Mouse (Mus musculus): Measurements from ENCODE around the gene Rad23a. TPM values are rescaled to one million over a fixed set of nuclear protein-coding genes. Genes with fewer than 3 reads are reported as not detected.
"Not testable (repeated sequence)": the region's sequence is repeated elsewhere in the genome, so short reads cannot be mapped to it uniquely, and the experiment has no call there.

The Rad23a gene
- polyA plus RNA-seq, 1 experiment from 2014 or later: 95.4 TPM

DNA sequence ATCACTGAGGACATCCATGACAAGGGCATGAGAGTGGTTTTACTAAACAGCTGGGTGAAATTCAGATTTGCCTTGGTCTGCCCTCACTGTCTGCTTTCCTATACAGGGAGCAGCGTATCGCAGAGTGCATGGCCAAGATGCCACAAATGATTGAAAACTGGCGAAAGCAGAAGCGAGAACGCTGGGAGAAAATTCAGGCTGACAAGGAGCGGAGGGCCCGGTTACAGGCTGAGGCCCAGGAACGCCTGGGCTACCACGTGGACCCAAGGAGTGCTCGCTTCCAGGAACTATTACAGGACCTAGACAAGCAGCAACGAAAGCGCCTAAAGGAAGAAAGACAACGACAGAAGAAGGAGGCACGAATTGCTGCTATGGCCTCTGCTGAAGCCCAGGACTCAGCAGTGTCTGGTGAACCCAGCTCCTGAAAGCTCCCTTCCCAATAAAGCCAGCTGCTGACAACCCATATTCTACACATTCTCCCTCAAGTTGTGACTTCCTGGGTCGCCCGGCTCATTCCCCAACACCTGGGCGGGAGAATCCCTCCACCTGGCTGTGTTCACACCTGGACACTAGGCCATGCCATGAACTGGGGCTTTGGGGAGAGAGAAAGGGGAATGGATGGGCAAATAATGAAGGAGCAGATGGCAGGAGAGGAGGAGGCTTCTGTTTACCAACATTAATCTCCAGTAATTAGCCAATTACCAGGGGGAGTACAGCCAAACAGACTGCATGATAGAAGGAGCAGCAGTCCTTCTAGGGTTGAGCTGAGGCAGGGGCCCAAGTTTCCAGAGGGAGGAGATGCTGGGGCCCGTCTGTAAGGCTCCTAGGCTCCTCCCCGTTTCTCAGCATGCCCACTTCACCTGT lies 6.2 kb downstream of the Rad23a start:
- no peak overlapping the region for H3K9ac ChIP-seq (ENCODE audit: low read depth, low read length)

DNA sequence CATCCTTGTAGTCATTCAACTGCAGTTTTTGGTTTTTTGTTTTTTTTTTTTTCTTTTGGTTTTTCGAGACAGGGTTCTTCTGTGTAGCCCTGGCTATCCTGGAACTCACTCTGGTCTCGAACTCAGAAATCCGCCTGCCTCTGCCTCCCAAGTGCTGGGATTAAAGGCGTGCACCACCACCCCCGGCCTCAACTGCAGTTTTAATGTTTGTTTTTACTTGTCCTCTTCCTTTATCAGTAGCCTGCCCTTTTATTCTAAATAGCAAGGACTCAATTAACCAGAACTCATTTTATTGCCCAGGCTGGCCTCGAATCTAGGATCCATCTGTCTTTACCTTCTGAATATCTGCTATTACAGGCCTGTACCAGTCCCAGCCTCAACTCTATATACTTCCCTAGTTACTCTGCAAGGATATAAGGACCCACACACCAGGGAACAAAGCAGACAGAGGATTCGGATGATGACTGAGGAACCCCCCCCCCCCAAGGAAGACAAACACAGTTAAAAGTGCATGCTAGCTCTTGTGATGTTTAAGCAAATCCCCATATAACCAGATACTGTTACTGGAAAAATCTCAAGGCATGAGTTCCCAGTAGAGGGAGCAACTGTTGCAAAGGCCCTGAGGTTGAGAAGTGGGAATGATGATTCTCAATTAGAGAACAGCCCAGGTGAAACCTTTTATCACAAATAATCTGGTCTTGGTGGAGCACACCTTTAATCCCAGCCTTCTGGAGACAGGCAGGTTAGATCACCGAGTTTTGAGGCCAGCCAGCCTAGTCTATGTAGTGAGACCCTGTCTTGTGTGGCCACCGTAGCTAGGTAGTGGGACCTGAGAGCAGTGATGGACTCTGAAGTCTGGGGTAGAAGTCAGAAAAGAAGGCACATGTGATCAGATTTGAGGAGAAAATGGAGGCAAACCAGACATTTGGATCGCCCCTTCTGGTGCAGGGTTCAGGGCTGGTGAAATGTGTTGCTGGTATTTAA lies 7.4 kb downstream of the Rad23a start:
- Histone ChIP-seq H3K27me3 (replicated peaks; ENCODE audit: control insufficient read depth, insufficient read depth, low read length) (no peaks in the 10 kb centered on the region), H3K27ac (ENCODE audit: low read depth, low read length) (peak overlapping the region; percentile 94), H3K4me1 (ENCODE audit: control insufficient read depth, insufficient read depth, low read depth, low read length) (peaks cover 28% of the 10 kb centered on the region), H3K9ac (ENCODE audit: low read depth, low read length) (peak overlapping the region; percentile 97), H3K9me3 (ENCODE audit: control insufficient read depth, low read length) (no peaks in the 10 kb centered on the region), H3K36me3 (ENCODE audit: control insufficient read depth, insufficient read depth, low read length) (peaks cover 29% of the 10 kb centered on the region), H3K4me3 (ENCODE audit: low read length) (peak overlapping the region; percentile 82), H3K4me2 (ENCODE audit: low read length) (peak overlapping the region; percentile 64)
- no peak for ATAC-seq
- WGBS: 72% methylated on average over 10 of the region's 10 CpGs

More for the DNA sequence above, 6.2 kb downstream of the Rad23a start:
- H3K36me3 ChIP-seq (ENCODE audit: control insufficient read depth, insufficient read depth, low read length): peaks cover 34% of the 10 kb centered on the region
- peak overlapping the region; percentile 75 for H3K27ac ChIP-seq (ENCODE audit: low read depth, low read length)
- no peaks in the 10 kb centered on the region for H3K9me3 ChIP-seq (ENCODE audit: control insufficient read depth, low read length)
- H3K4me1 ChIP-seq (ENCODE audit: control insufficient read depth, insufficient read depth, low read depth, low read length): peaks cover 30% of the 10 kb centered on the region
- ATAC-seq: peak; percentile 45
- 73% methylated on average over 19 of the region's 19 CpGs for WGBS
- no peak overlapping the region for H3K4me3 ChIP-seq (ENCODE audit: low read length)
- H3K4me2 ChIP-seq (ENCODE audit: low read length): no peak overlapping the region; the same call in 1 of the 2 replicates
- no peaks in the 10 kb centered on the region for H3K27me3 ChIP-seq (replicated peaks; ENCODE audit: control insufficient read depth, insufficient read depth, low read length)

DNA sequence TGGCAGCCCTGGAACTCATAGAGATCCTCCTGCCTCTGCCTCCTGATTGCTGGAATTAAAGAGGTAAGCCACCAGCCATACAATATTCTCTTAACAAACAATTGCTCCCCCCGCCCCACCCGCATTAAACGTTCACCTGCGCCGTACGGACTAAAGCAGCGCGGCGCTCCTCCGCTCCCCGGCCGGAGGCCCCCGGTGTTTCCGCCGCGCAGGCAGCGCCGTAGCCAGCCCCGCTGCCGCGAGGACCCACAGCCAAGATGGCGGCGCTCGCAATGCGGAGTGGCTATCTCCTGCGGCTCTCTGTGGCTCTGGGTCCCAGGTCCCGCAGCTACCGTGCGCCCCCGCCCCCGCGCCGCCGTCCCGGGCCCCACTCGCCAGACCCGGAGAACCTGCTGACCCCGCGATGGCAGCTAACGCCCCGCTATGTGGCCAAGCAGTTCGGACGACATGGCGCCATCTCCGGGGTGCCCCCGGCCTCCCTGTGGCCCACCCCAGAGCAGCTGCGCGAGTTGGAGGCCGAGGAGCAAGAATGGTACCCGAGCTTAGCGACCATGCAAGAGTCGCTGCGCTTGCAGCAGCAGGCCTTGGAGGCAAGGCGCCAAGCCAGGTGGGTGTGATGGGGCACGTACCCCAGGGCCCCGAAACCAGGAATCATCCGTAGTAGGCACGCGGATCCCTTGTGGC lies 8.3 kb downstream of the Rad23a start:
- Histone ChIP-seq H3K27ac (ENCODE audit: low read depth, low read length) (peak overlapping the region; percentile 94), H3K36me3 (ENCODE audit: control insufficient read depth, insufficient read depth, low read length) (peaks cover 21% of the 10 kb centered on the region), H3K27me3 (replicated peaks; ENCODE audit: control insufficient read depth, insufficient read depth, low read length) (no peaks in the 10 kb centered on the region), H3K4me2 (ENCODE audit: low read length) (peak overlapping the region; percentile 64), H3K9me3 (ENCODE audit: control insufficient read depth, low read length) (no peaks in the 10 kb centered on the region), H3K9ac (ENCODE audit: low read depth, low read length) (peak overlapping the region; percentile 97), H3K4me3 (ENCODE audit: low read length) (peak overlapping the region; percentile 82), H3K4me1 (ENCODE audit: control insufficient read depth, insufficient read depth, low read depth, low read length) (peaks cover 25% of the 10 kb centered on the region)
- ATAC-seq: peak; percentile 76
- WGBS: under 1% methylated on average over 59 of the region's 59 CpGs

DNA sequence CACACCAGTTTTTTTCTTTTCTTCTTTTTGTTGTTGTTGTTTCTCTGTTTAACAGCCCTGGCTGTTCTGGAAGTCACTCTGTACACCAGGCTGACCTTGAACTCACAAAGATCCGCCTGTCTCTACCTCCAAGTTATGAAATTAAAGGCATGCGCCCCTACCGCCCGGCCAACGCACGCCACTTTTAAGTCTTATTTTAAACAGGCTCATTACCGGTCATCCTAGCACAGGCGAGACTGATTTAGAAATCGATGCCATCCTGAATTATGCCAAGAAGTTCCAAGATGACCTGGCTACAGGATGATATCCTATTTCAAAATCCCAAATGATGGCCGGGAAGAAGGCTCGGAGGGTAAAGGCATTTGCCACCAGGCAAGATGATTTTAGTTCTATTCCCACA lies 9.0 kb downstream of the Rad23a start, which contains the start of gene Gadd45gip1:
TSS of gene Gadd45gip1 (plus strand) at position 33 of the 400 bp plus-strand sequence.
- Histone ChIP-seq H3K27ac (ENCODE audit: low read depth, low read length) (peak within 1 kb of the TSS; percentile 94), H3K9ac (ENCODE audit: low read depth, low read length) (peak within 1 kb of the TSS; percentile 97), H3K4me1 (ENCODE audit: control insufficient read depth, insufficient read depth, low read depth, low read length) (peaks cover 24% of the 10 kb centered on the region), H3K27me3 (replicated peaks; ENCODE audit: control insufficient read depth, insufficient read depth, low read length) (no peaks in the 10 kb centered on the region), H3K9me3 (ENCODE audit: control insufficient read depth, low read length) (no peaks in the 10 kb centered on the region), H3K4me2 (ENCODE audit: low read length) (peak within 1 kb of the TSS; percentile 64), H3K4me3 (ENCODE audit: low read length) (peak within 1 kb of the TSS; percentile 82), H3K36me3 (ENCODE audit: control insufficient read depth, insufficient read depth, low read length) (peaks cover 14% of the 10 kb centered on the region)
- ATAC-seq: no peak
- 86% methylated on average over 11 of the region's 11 CpGs for WGBS

DNA sequence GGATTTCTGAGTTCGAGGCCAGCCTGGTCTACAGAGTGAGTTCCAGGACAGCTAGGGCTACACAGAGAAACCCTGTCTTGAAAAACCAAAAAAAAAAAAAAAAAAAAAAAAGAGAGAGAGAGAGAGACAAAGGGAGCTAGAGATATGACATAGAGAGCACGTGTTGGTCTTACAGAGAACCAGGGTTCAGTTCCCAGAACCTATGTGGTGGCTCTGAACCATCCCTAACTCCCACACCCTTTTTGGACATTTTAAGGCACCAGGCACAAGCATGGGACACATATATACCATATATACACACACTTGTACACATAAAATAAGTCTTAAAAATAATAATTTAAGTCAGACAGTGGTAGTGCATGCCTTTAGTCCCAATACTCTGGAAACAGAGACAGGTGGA lies 13.9 kb downstream of the Rad23a start:
- not testable (repeated sequence) for H3K27me3 ChIP-seq (replicated peaks; ENCODE audit: control insufficient read depth, insufficient read depth, low read length); H3K4me3 ChIP-seq (ENCODE audit: low read length); H3K4me1 ChIP-seq (ENCODE audit: control insufficient read depth, insufficient read depth, low read depth, low read length); ATAC-seq; H3K9me3 ChIP-seq (ENCODE audit: control insufficient read depth, low read length); H3K36me3 ChIP-seq (ENCODE audit: control insufficient read depth, insufficient read depth, low read length); H3K9ac ChIP-seq (ENCODE audit: low read depth, low read length); H3K27ac ChIP-seq (ENCODE audit: low read depth, low read length); H3K4me2 ChIP-seq (ENCODE audit: low read length)
- WGBS: 96% methylated on average over 2 of the region's 2 CpGs

DNA sequence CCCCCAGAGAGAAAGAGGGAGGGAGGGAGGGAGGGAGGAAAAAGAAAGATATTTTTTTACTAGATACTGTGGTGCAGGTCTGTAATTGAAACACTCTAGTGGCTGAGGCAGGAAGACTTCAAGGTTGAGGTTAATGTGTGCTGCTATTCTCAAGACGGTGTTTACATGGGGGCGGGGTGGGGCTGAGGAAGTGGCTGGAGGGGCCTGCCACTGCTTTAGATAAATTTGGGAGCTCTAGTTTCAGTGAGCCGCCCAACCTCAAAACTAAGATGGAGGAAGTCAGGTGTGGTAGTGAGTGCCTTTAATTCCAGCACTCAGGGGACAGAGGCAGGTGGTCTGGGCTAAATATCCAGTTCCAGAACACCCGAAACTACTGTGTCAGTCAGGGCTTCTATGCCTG lies 14.8 kb downstream of the Rad23a start:
- H3K36me3 ChIP-seq (ENCODE audit: control insufficient read depth, insufficient read depth, low read length): no peaks in the 10 kb centered on the region
- WGBS: 86% methylated on average over 4 of the region's 4 CpGs
- no peak for ATAC-seq
- H3K4me1 ChIP-seq (ENCODE audit: control insufficient read depth, insufficient read depth, low read depth, low read length): peaks cover 4% of the 10 kb centered on the region
- H3K4me3 ChIP-seq (ENCODE audit: low read length): no peak overlapping the region
- H3K9ac ChIP-seq (ENCODE audit: low read depth, low read length): no peak overlapping the region
- no peaks in the 10 kb centered on the region for H3K27me3 ChIP-seq (replicated peaks; ENCODE audit: control insufficient read depth, insufficient read depth, low read length)
- no peak overlapping the region for H3K4me2 ChIP-seq (ENCODE audit: low read length)
- H3K9me3 ChIP-seq (ENCODE audit: control insufficient read depth, low read length): no peaks in the 10 kb centered on the region
- H3K27ac ChIP-seq (ENCODE audit: low read depth, low read length): no peak overlapping the region

DNA sequence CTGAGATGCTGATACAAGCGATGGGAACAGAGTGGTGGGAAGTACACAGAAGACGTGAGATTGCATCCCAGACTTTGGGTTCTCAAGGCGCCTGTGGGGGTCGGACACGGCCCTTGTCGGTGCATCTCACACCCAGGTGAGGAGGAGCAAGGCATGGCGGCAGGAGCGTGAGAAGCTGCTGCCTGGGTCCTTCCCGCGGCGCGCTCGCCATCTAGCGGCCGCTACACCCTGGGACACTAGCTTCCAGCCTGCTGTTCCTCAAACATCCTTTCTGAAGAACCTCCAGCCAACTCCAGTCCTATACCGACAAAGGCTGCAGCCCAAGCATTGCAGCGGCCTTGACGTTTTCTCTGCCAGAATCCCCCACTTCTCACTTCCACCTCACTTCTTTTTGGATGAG lies 16.8 kb downstream of the Rad23a start:
- Histone ChIP-seq H3K4me1 (ENCODE audit: control insufficient read depth, insufficient read depth, low read depth, low read length) (peaks cover 4% of the 10 kb centered on the region), H3K36me3 (ENCODE audit: control insufficient read depth, insufficient read depth, low read length) (no peaks in the 10 kb centered on the region), H3K9me3 (ENCODE audit: control insufficient read depth, low read length) (no peaks in the 10 kb centered on the region), H3K27me3 (replicated peaks; ENCODE audit: control insufficient read depth, insufficient read depth, low read length) (no peaks in the 10 kb centered on the region), H3K4me2 (ENCODE audit: low read length) (peak overlapping the region; percentile 65), H3K27ac (ENCODE audit: low read depth, low read length) (no peak overlapping the region), H3K9ac (ENCODE audit: low read depth, low read length) (peak overlapping the region; percentile 64), H3K4me3 (ENCODE audit: low read length) (peak overlapping the region; percentile 34)
- WGBS: 2% methylated on average over 18 of the region's 18 CpGs
- ATAC-seq: peak; percentile 92

DNA sequence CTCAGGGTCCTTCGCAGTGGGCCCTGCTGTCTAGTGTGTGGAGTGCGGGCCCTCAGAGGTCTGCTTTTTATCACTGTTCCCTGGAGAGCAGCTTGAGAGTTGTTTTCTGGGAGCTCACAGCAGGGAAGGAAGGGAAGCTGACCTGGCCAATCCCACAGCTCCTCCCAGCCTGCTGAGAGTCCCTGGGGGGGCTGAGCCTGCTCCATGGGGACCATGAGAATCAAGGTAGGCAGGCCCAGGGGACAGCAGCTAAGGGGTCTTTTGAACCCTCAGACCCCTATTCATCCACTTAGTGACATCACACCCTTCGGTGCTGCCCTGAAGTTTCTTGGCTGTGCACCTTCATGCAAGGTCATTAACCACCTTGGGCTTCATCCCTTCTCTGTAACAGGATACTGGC lies 17.7 kb downstream of the Rad23a start, which contains the start of gene Dand5:
TSS of gene Dand5 (minus strand) at position 101 of the 400 bp plus-strand sequence.
- H3K9ac ChIP-seq (ENCODE audit: low read depth, low read length): peak within 1 kb of the TSS; percentile 64
- H3K27ac ChIP-seq (ENCODE audit: low read depth, low read length): no peak within 1 kb of the TSS
- peak within 1 kb of the TSS; percentile 34 for H3K4me3 ChIP-seq (ENCODE audit: low read length)
- H3K4me2 ChIP-seq (ENCODE audit: low read length): peak within 1 kb of the TSS; percentile 65
- H3K4me1 ChIP-seq (ENCODE audit: control insufficient read depth, insufficient read depth, low read depth, low read length): peaks cover 4% of the 10 kb centered on the region
- WGBS: 24% methylated on average over 3 of the region's 3 CpGs
- no peaks in the 10 kb centered on the region for H3K36me3 ChIP-seq (ENCODE audit: control insufficient read depth, insufficient read depth, low read length)
- H3K9me3 ChIP-seq (ENCODE audit: control insufficient read depth, low read length): no peaks in the 10 kb centered on the region
- H3K27me3 ChIP-seq (replicated peaks; ENCODE audit: control insufficient read depth, insufficient read depth, low read length): no peaks in the 10 kb centered on the region
- ATAC-seq: no peak

Measured in hindbrain, embryonic 16.5 days (tissue).